Mouse (Mus musculus) layer of hippocampus, adult 11-12 months (tissue): ENCODE data around the gene Ptgs2.

ENCODE experiments used
- DNase-seq: peaks from one replicate; pipeline ENCODE4 v3.0.0; 2022; ENCODE audit warnings: low spot score

The Ptgs2 gene

DNA sequence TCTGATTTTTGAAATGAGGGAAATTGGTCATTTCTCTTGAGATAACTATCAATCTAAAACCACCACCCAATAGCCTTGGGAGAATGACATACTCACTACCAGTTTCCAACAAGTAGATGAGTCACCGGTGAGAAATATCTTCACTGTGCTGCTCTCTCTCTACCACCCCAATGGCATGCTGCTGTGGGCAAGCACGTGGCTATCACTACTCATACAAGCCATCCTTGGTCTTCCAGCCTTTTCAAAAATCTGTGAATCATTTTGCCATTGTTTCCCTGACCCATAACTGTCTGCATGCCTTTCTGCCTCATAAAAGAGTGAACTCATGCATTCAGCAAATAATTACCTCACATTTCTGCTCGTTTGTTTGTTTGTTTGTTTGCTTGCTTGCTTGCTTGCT is 51.6 kb downstream of the Ptgs2 start:
- DNase-seq, result no peak
